In genomic region chr5:21232876-21233275, GRCm38 (mm10) we compare ENCODE assay signal across 22 mouse cellular contexts. TPM values are rescaled to one million over a fixed set of nuclear protein-coding genes. Genes with fewer than 3 reads are reported as not detected.
DNase-seq lines count a peak whose midpoint lies in the region; ATAC-seq and TF ChIP-seq lines count a peak whose summit lies in the region.
"Had no signal": no experiment of that assay in that cellular context is flagged by ENCODE, and none has a peak within 500 bp of the region (broad histone marks: within the 10 kb centered on the region; RNA-seq: fewer than 3 reads in every experiment).

No protein-coding gene starts in this region.

- no peak overlapping the region for H3K4me3 ChIP-seq in kidney, adult 2 months (ENCODE audit: insufficient read depth, low read depth, low read length)
- H3K4me3 ChIP-seq: embryonic facial prominence, embryonic 10.5 days; embryonic facial prominence, embryonic 12.5 days; forebrain, embryonic 13.5 days; forebrain, embryonic 15.5 days had no signal

- no peak for TF ChIP-seq CTCF in kidney, adult 2 months (conservative IDR thresholded peaks at IDR 0.05; ENCODE audit: insufficient read depth, insufficient read length, low read depth, low read length)

- ATAC-seq in CD4-positive, CD25-positive, alpha-beta regulatory T cell, adult 4 months: peak; percentile 81
- peak; percentile 41 for ATAC-seq in inflammation-experienced regulatory T-cells, adult 6 months
- ATAC-seq: forebrain, embryonic 13.5 days; forebrain, embryonic 15.5 days; forebrain, postnatal 0 days; Patski had no signal

- no peaks in the 10 kb centered on the region for H3K27me3 ChIP-seq in kidney, adult 2 months (replicated peaks; ENCODE audit: control insufficient read depth, insufficient read depth, low read length)
- H3K27me3 ChIP-seq: embryonic facial prominence, embryonic 12.5 days; forebrain, embryonic 13.5 days; forebrain, embryonic 15.5 days; Patski had no signal

- H3K4me1 ChIP-seq in kidney, adult 2 months (ENCODE audit: control insufficient read depth, insufficient read depth, low read length): no peaks in the 10 kb centered on the region
- H3K4me1 ChIP-seq: embryonic facial prominence, embryonic 10.5 days; embryonic facial prominence, embryonic 12.5 days; forebrain, embryonic 13.5 days; forebrain, embryonic 15.5 days had no signal

- H3K27ac ChIP-seq in kidney, adult 2 months (ENCODE audit: insufficient read depth, low read depth, low read length): no peak overlapping the region
- H3K27ac ChIP-seq: embryonic facial prominence, embryonic 10.5 days; embryonic facial prominence, embryonic 12.5 days; forebrain, embryonic 13.5 days; forebrain, embryonic 15.5 days had no signal

- TF ChIP-seq POLR2A in kidney, adult 2 months (IDR thresholded peaks at IDR 0.05; ENCODE audit: low read depth, low read length): no peak

- H3K36me3 ChIP-seq in kidney, adult 2 months (ENCODE audit: control insufficient read depth, insufficient read depth, low read length): no peaks in the 10 kb centered on the region
- H3K36me3 ChIP-seq: embryonic facial prominence, embryonic 10.5 days; embryonic facial prominence, embryonic 12.5 days; forebrain, embryonic 15.5 days; G1E had no signal

- WGBS in kidney, adult 2 months: 92% methylated on average over 6 of the region's 6 CpGs

- peak; percentile 32 for DNase-seq in CD4-positive, CD25-positive, alpha-beta regulatory T cell, adult 2 months (ENCODE audit: low read depth, low spot score)
- DNase-seq in R1 (ENCODE audit: low read depth, low spot score): peak; percentile 49
- no peak for DNase-seq in layer of hippocampus, adult 8-10 months (ENCODE audit: low spot score in 2 of 2)
- DNase-seq in urinary bladder, adult 2 months (ENCODE audit: low spot score): no peak
- no peak for DNase-seq in kidney, adult 2 months
- DNase-seq: adrenal gland, adult 8-10 months; adrenal gland, postnatal 14 days; adrenal gland, postnatal 36 days; cerebellum, adult 11-12 months; cerebellum, adult 2 months; cerebellum, adult 9-10 months; cerebellum, postnatal 10 days; cerebellum, postnatal 25 days; forebrain, postnatal 0 days had no signal

RNA-seq across cellular contexts. Expression of gene Gsap, which starts 46.8 kb away (rescaled TPM):
- 10 to 100 TPM; 36.4 to 48.7 TPM for polyA plus RNA-seq in CD4-positive, CD25-positive, alpha-beta regulatory T cell, adult 4 months (2017; shearing (Covaris generic))
- polyA plus RNA-seq in inflammation-experienced regulatory T-cells, adult 6 months (2017; shearing (Covaris generic)): 10 to 100 TPM; 44.6 to 55.1 (median 52.6) TPM
- 10 to 100 TPM in 3 of 4 experiments, 1 to 10 TPM in 1; 9.0 to 13.9 (median 11.2) TPM for total RNA-seq in layer of hippocampus, adult 8-10 months (2022)
- 3.4 and 3.7 TPM in 2 replicates for polyA plus RNA-seq in urinary bladder, adult 2 months (2012; rRNA removed)
- polyA plus RNA-seq in kidney, adult 2 months (2012; rRNA removed): 3.3 and 3.7 TPM in 2 replicates
- polyA plus RNA-seq: G1E had no signal

Comparison
In these comparisons a context has a peak if more than half of its experiments do, and no peak if none do; other contexts are left out.
1. DNase-seq: peak in CD4-positive, CD25-positive, alpha-beta regulatory T cell, adult 2 months (single experiment) and R1 (single experiment); none in layer of hippocampus, adult 8-10 months (0 of 2), urinary bladder, adult 2 months (single experiment) and kidney, adult 2 months (single experiment).